Mouse (Mus musculus) adrenal gland, postnatal 0 days (tissue): Measurements from ENCODE around the gene Hist2h2ac. TPM values are rescaled to one million over a fixed set of nuclear protein-coding genes. Genes with fewer than 3 reads are reported as not detected.

Experiments
- polyA plus RNA-seq: library from polyadenylated mRNA; unstranded; fragments of >200 nt; fragmentation: Nextera tagmentation; extraction: Ambion mirVana; gene quantifications from 2 replicates; pipeline ENCODE4 v1.2.1, GENCODE M21; 2015

Gene Hist2h2ac
- 4.3 and 5.1 TPM in 2 replicates for polyA plus RNA-seq

GRCm38 (mm10) chr3:96220765-96221639, at the start of gene Hist2h2ac, which contains the start of gene Hist2h2be:
Gene Hist2h2ac (minus strand): TSS chr3:96220880.
Gene Hist2h2be (plus strand): TSS chr3:96221119.

GRCm38 (mm10) chr3:96269511-96270474, 49.1 kb upstream of the Hist2h2ac start, which contains the start of gene Hist2h2bb:
Gene Hist2h2bb (plus strand): TSS chr3:96269752.

GRCm38 (mm10) chr3:96268051-96268775, 47.5 kb upstream of the Hist2h2ac start, which contains the start of gene Hist2h3b:
Gene Hist2h3b (plus strand): TSS chr3:96268654.

GRCm38 (mm10) chr3:96262979-96263550, 42.4 kb upstream of the Hist2h2ac start, which contains the start of gene Hist2h4:
Gene Hist2h4 (minus strand): TSS chr3:96263311.

GRCm38 (mm10) chr3:96246427-96246856, 25.8 kb upstream of the Hist2h2ac start, which contains the start of gene Hist2h3c1:
Gene Hist2h3c1 (plus strand): TSS chr3:96246685.

GRCm38 (mm10) chr3:96245003-96245886, 24.6 kb upstream of the Hist2h2ac start, which contains the start of gene Hist2h2aa1:
Gene Hist2h2aa1 (plus strand): TSS chr3:96245497.

GRCm38 (mm10) chr3:96239949-96240798, 19.5 kb upstream of the Hist2h2ac start, which contains the start of gene Hist2h2aa2:
Gene Hist2h2aa2 (minus strand): TSS chr3:96240276.

GRCm38 (mm10) chr3:96238954-96239793, 18.5 kb upstream of the Hist2h2ac start, which contains the start of gene Hist2h3c2:
Gene Hist2h3c2 (minus strand): TSS chr3:96239127.

GRCm38 (mm10) chr3:96219661-96220130, 984 bp downstream of the Hist2h2ac start, which contains the start of the genes Bola1 and Hist2h2ab:
Gene Bola1 (minus strand): TSS chr3:96219709.
Gene Hist2h2ab (plus strand): TSS chr3:96219865.

GRCm38 (mm10) chr3:96180727-96181477, 39.8 kb downstream of the Hist2h2ac start, which contains the start of gene Sv2a:
Gene Sv2a (plus strand): TSS chr3:96181151.

GRCm38 (mm10) chr3:96172197-96173178, 48.2 kb downstream of the Hist2h2ac start, which contains the start of gene Sf3b4:
Gene Sf3b4 (plus strand): TSS chr3:96172332.

